Mouse (Mus musculus): Measurements from ENCODE around the gene Set.

- TF ChIP-seq CTCF (IDR thresholded peaks at IDR 0.05; ENCODE audit: insufficient read depth, low read length): no peak
- peak; percentile 38; the same call in 1 of the 2 replicates for TF ChIP-seq POLR2A (IDR thresholded peaks at IDR 0.05; ENCODE audit: borderline replicate concordance, extremely low read depth, low read depth, low read length)
Measured at GRCm38 (mm10) chr2:30078349-30078712, 21.2 kb downstream of the Set start.

Measured in lung, adult 2 months (tissue).